15 mouse cellular contexts compared by ENCODE assay signal in the genomic region with DNA sequence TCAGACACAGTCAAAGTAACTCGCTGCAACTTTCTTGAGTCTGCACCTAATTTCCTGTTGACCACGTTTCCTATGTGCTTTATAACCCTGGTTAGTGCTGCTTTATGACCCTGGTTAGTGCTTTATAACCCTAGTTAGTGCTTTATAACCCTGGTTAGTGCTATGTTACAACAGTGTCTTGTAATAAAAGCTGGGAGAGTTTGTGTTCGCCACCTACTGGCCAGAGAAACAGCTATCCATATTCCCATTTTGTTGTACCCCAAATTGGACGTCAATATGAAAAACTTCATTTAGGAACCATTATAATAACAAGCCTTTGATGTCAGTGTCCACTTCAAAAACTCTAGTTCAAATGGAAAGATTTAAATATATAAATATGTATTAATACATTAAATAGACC.
DNase-seq lines count a peak whose midpoint lies in the region; TF ChIP-seq lines count a peak whose summit lies in the region.
"Had no signal": no experiment of that assay in that cellular context is flagged by ENCODE, and none has a peak within 500 bp of the region (broad histone marks: within the 10 kb centered on the region; RNA-seq: fewer than 3 reads in every experiment).

No protein-coding gene starts in this region.

- H3K27ac ChIP-seq in heart, adult 2 months: no peak overlapping the region
- H3K27ac ChIP-seq in left cerebral cortex, adult 2 months: no peak overlapping the region
- H3K27ac ChIP-seq: forebrain, embryonic 13.5 days; hindbrain, embryonic 12.5 days; limb, embryonic 12.5 days had no signal

- no peak for TF ChIP-seq POLR2A in heart, adult 2 months (IDR thresholded peaks at IDR 0.05; ENCODE audit: insufficient read depth, low read depth, low read length)
- no peak for TF ChIP-seq POLR2A in brain, embryonic 14.5 days (IDR thresholded peaks at IDR 0.05; ENCODE audit: borderline replicate concordance, extremely low read depth, insufficient read depth, insufficient read length, poor library complexity, severe bottlenecking)

- H3K9ac ChIP-seq in heart, adult 2 months (ENCODE audit: low read depth, low read length): no peak overlapping the region
- H3K9ac ChIP-seq: forebrain, embryonic 13.5 days; hindbrain, embryonic 12.5 days; limb, embryonic 12.5 days had no signal

- WGBS in heart, adult 2 months: 51% methylated on average over 4 of the region's 4 CpGs

- no peaks in the 10 kb centered on the region for H3K36me3 ChIP-seq in heart, adult 2 months (ENCODE audit: control insufficient read depth, insufficient read depth, low read length)
- H3K36me3 ChIP-seq: hindbrain, embryonic 12.5 days; limb, embryonic 12.5 days had no signal

- TF ChIP-seq CTCF in heart, adult 2 months (IDR thresholded peaks at IDR 0.05): peak; percentile 55
- TF ChIP-seq CTCF in left cerebral cortex, adult 2 months (IDR thresholded peaks at IDR 0.05): peak; percentile 57
- peak; percentile 26; the same call in 1 of the 2 replicates for TF ChIP-seq CTCF in brain, embryonic 14.5 days (IDR thresholded peaks at IDR 0.05; ENCODE audit: borderline replicate concordance, extremely low read depth, insufficient read depth, insufficient read length)

- intact Hi-C loops in heart, adult 2 months (cut with DNase I): loop anchor here (2.0 kb wide), 1 partner anchor 1142 kb away; no protein-coding TSS in a partner anchor
- intact Hi-C loops in left cerebral cortex, adult 2 months (cut with DNase I): no loop called here
- intact Hi-C loops in left cerebral cortex, postnatal 10 days (cut with DNase I): no loop called here

- no peak for DNase-seq in heart, adult 2 months
- DNase-seq in heart, adult 11 months: no peak
- DNase-seq in left cerebral cortex, adult 2 months (ENCODE audit: extremely low spot score in 1 of 2, low spot score in 2 of 2): no peak
- no peak for DNase-seq in left cerebral cortex, postnatal 10 days (ENCODE audit: extremely low spot score in 1 of 2, low spot score in 2 of 2)
- DNase-seq in NIH3T3 (ENCODE audit: low read depth): peak; percentile 26
- peak; percentile 53 for DNase-seq in brain, embryonic 14.5 days (ENCODE audit: low read depth)
- DNase-seq in ovary, adult 18-20 months (ENCODE audit: low spot score): no peak
- DNase-seq: gastrocnemius, postnatal 36 days; layer of hippocampus, adult 9-11 months; lung, postnatal 36 days; right cerebral cortex, adult 18-20 months had no signal

- H3K4me1 ChIP-seq in heart, adult 2 months (ENCODE audit: control insufficient read depth, insufficient read depth, low read length): no peaks in the 10 kb centered on the region

- TF ChIP-seq EP300 in heart, adult 2 months (IDR thresholded peaks at IDR 0.05; ENCODE audit: insufficient read depth, low read depth, low read length): no peak

- no peaks in the 10 kb centered on the region for H3K79me2 ChIP-seq in heart, adult 2 months (replicated peaks; ENCODE audit: control insufficient read depth, insufficient read depth, low read length)

- H3K27me3 ChIP-seq in heart, adult 2 months (ENCODE audit: control insufficient read depth, insufficient read depth, low read length): no peaks in the 10 kb centered on the region
- H3K27me3 ChIP-seq: forebrain, embryonic 13.5 days; limb, embryonic 12.5 days had no signal

- H3K4me3 ChIP-seq in heart, adult 2 months: no peak overlapping the region
- H3K4me3 ChIP-seq in left cerebral cortex, adult 2 months: no peak overlapping the region
- H3K4me3 ChIP-seq: forebrain, embryonic 13.5 days; hindbrain, embryonic 12.5 days; limb, embryonic 12.5 days; myocyte had no signal

Comparison
In these comparisons a context has a peak if more than half of its experiments do, and no peak if none do; other contexts are left out.
1. DNase-seq: peak in NIH3T3 (single experiment) and brain, embryonic 14.5 days (single experiment); none in heart, adult 2 months (0 of 2), heart, adult 11 months (single experiment), left cerebral cortex, adult 2 months (0 of 2), left cerebral cortex, postnatal 10 days (0 of 2) and ovary, adult 18-20 months (single experiment).
2. Peak in every context shown above with its lines, with median percentiles within 50 percentile points of each other: CTCF ChIP-seq.